Mouse (Mus musculus) embryo, embryonic 11 days (tissue): ENCODE measurements at regions not wholly inside any gene's neighbourhood (a gene's known extent, or its start where the extent isn't known, plus 50 kb on each side); places are given as distances from the start of the nearest gene placed in this dataset.
A peak's percentile ranks its signal among the peaks of the same experiment; 100 is the strongest.

ENCODE experiments used
- DNase-seq: peaks from one replicate; pipeline ENCODE4 v3.0.0-alpha.2; 2015

DNA sequence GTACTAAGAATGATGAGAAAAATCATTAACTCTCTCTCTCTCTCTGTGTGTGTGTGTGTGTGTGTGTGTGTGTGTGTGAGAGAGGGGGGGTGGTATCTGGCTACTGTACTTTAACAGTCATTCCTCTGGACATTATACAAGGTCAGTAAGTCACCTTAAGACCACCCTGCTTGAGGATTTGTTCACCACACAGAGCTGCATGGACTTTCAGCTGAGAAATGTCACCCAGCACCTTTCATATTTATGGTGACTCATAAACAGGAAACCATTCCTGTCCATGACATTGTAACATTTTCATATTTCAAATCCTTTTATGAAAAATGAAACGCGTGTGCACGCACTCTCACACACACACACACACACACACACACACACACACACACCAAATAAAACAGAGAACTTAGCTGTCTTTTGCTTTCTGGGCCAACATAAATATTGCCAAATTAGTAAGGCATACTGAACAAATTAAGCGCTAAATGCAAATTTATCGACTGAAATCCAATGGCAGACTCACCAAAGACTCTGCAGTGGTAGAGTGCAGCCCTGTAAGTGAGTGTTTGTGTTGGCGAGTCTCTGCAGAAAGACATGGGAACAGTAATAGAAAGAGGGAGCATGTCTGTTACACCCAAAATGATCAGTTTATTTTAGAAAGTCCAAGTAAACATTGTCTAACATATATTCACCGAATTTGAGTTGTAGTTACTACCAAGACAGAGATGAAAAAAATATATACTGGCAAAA lies 277.7 kb downstream of the Osr1 start:
- no peak for DNase-seq

DNA sequence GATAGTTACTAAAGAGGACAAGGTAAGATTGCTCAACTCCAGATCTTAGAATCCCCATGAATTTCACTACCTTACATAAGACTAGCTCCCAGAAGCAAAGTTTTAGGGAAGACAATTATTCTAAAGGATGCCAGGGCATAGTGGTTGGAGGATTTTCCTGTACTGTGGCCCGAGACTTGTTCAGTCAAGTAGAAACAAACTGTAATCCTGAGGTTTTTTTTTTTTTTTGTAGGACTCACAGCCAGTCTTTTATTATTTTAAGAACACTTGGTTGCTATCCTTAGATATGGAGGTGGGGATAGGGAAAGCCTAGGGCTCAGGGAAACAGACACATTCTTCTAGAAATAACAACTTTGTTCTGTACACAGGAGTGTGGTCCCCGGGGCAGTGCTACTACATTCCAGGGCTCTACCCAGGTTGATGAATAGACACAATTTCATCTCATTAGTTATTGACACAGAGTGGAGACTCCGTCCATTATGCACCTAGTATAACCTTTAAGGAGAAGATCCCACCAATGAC lies 285.6 kb downstream of the Osr1 start:
- DNase-seq = no peak

DNA sequence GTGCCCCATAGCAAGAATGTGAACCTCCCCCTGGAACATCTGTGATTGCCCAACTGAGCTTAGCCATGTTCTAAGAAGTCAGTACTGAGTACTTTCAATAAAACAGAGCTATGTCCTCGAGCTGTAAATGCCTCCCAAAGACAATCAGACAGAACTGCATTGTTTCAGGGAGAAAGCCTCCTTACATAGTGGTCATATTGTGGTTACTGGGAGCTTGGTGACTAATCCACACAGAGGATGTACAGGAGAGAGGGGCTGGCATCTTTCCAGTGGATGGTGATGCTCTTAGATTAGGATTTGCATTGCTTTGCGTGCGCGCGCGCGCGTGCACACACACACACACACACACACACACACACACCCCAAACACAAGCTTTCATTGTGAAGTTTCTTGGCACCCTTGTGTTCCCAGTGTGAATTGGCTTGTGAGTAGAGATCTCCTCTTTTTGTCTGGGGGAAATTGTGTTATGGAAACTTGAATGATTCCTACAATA lies 286.3 kb downstream of the Osr1 start:
- DNase-seq = no peak

DNA sequence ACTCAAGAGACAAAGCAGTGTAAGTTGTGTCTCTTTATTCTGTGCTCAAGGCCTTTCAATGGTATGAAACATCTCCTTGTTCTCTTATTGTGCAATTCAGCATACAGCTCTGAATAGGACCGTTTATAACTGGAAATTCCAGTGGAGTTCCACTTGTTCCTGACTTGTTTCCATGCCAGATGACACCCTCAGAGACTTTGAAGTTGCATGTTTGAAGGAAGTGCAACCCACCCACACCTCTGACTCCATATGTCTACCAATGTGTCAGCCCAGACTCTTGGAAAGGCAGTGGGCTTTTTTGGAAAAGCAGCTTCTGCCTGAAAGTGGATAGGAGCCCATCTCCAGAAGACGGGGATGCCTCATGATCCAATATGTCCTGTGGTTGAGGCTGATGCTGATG lies 288.1 kb downstream of the Osr1 start:
- no peak for DNase-seq

DNA sequence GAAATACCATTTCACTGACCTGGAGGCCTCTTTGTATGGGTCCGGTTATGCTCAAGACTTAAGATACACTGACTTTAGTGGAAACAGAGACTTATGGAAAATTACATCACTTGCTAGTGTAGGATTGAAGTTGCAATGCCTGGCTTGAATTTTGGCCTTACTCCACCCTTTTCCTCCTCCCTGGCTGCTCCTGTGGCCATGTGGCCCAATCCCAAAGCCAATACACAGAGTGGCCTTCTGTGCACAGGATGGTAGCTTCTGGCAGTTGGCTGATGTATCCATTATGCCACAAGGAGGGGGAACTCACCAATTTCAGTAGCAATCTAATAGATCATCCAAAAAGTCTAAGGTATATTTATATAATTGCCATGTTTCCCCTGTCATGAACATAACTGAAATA lies 292.4 kb downstream of the Osr1 start:
- no peak for DNase-seq

DNA sequence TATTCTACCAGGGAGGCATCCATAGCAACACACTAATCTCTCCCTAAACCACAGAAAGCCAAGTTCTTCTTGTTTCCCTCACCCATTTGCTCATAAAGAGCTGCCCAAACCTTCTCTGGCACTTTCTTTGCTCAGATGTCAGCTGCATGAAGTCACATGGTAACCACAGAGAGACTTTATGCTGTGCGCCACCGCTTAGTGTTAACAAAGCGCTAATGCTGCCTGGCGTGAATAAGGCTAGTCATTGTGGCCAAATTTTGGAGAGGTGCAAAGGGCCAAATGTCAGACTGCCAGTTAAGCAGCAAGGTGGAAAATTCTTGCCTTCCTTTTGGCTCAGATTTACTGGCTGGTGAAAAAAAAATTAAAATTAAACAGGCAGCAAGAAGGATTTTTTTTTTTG lies 302.3 kb downstream of the Osr1 start:
- DNase-seq = no peak

DNA sequence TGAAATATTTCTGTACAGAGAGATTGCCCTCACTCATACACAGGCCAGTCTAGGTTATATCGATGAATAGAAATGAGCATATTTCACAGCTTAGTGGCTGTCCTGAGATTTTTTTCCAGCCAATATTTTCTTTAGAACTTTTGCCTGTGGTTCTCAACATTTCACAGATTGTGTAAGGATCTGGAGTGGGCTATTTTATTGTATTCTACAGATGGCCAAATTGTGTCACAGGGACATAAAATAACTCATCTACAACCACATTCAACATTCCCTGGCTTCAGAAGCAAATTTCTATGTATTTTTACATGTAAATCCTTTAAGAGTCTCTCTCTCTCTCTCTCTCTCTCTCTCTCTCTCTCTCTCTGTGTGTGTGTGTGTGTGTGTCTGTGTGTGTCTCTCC lies 303.3 kb downstream of the Osr1 start:
- no peak for DNase-seq

DNA sequence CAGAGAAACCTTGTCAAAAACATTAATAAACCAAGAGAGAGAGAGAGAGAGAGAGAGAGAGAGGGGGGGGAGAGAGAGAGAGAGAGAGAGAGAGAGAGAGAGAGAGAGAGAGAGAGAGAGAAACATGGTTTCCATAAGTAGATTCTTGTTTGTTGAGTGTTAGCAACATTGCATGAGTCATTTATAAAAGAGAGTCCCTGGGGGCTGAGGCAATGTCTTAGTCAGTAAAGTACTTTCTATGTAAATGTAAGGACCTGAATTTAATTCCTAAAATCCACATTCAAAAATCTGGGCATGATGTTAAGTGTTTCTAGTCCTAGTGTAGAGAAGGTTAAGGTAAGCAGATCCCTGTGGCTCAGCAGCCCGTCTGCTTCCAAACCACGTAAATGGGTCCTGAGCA lies 304.9 kb downstream of the Osr1 start:
- no peak for DNase-seq

DNA sequence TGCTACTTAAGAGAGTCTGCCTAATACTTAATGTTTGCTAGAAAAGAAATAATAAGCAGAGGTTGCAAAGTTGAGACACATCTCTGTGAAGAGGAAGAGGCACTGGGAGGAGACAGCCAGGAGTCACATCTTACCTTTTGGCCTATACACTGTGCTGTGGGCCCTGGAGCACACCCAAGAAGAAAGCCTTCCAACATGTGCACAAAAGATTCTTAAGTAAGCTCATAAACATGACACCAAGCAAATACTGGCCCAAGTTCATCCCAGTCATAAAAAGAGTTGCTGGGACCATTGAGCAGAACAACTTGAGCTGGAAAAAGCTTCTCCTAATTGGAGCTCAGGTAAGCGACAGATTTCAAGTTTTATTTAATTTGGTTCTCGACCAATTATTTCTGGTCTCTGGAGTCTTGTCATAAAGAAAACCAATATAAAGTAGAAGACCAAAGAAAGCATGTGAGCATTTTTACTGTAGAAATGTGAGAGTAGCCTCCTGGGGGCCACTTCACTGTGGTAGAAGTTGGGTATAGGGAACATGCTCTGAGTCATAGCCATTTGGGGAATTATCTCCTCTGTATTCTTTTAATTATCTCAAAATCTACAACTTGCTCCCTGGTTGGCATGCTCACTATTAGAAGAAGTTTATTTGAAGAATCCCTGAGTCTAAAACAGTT lies 312.2 kb downstream of the Osr1 start:
- no peak for DNase-seq

DNA sequence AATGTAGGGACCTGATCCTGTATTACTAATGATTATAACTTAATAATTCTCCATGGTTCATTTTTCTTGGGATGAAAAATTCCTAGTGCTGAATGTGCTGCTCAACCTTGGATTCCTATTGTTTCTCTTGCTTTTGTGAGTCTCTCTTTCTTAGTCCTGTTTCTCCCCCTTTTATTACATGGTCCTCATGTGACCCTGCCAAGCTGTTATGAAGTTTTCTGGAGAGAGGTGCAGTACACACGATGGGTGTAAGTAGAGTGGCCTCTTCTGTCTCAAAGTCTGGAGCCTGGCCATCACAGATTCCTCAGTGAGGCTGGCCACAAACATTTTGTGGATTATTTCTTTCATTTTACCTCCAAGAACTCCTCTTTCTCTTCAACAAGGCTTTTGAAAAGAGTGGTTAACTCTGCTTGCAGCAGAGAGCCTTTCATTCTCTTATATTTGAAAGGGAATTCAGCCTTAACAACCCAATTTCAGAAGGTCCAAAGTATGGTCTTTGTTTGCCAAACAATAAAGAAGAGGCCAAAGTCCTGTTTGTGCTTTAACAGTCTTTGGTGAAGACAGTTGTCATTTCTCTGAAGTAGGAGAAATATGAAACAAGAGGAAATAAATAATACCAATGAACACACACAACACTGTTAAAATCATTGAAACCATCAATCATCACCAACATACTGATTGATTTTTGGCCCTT lies 313.3 kb downstream of the Osr1 start:
- no peak for DNase-seq

DNA sequence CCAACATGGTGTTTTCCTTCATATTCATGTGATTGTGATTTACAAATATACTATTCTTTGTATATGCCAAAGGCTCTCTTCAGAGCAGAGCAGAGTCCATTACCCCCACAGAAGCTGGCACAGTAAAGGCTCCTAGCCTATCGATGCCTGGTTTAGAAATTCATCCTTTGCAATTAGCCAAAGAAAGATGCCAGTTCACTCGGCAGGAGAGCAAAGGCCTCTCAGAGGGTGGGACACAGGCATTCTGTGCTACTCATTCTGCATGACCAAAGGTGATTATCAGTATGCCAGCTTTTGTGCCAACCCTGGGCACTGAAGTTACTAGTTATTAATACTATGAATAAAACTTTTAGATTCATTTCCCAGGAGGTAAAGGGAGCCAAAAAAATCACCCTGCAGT lies 324.6 kb downstream of the Osr1 start:
- no peak for DNase-seq

DNA sequence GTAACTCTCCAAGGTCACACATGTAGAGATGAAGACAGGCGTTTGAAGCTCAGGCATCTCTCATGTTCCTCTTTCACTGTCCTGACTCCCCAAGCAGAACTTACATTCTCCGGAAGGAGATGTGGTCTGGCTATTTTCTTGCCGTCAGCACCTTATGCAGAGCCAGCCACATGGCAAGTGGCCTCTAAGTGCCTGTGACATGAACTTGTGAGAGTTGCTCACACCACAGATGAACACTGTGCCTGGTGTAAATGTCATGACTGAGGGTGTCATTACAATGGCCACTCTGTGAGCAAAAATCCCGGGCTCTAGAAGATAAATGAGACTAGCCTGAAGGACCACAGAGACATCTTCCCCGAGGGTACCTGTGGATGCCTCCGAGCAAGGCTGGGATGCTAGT lies 328.1 kb downstream of the Osr1 start:
- DNase-seq = no peak

DNA sequence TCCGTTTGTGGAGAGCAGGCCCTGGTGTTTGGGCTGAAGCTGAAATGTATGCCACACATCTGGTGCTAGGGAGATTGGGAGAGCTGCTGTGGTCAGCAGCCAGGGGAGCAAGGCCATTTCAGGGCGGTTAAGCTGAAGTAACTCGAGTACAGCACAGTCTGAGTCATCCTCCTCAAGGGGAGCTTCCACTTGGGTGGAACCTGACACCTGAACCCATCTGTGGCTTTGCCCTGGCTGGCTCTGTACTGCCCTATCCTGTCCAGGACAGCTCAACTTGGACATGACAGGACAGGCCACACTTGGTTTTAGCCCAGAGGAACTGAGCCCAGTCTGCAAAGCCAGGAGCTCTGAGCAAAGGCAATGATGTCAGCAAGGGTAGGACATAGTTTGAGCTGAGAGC lies 328.5 kb downstream of the Osr1 start:
- DNase-seq = peak; percentile 13

DNA sequence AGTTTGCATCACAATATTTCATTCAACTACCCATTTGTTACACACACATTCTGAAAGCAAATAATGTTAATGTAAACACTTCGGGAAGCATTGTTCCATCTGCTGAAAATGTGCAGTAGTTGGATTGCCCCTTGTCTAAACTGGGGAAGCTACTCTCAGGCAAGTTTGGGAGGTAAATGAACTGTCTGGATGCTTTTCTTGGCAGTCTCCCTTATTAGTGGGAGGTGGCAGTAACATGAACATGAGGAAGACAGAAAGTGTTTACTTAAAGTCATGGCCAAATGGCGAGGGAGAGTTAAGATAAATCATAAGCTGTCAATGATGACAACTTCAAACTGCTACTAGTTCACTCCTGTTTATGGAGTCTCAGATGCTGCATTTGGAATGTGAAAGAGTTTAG lies 332.0 kb downstream of the Osr1 start:
- DNase-seq = no peak

DNA sequence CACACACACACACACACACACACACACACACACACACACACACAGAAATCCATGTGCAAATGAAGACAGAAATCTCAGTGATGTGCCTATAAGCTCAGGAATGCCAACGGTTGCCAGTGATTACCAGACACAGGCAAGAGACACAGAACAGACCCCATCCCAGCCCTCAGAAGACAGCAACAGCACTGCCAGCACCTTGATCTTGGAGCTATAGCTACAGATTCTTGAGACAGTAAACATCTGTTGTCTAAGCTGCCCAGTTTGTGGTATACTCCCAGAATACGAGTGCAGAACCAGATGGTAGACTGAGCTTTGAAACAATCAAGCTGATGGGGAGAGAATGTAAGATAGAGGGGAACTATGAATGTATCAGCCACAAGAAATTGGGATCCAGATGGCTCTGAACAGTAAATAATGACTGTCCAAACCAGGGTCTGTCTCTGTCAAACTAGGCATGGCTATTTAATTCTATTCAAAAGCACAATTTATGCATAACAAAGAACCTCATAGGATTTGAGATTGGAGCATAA lies 333.9 kb downstream of the Osr1 start:
- DNase-seq = no peak

DNA sequence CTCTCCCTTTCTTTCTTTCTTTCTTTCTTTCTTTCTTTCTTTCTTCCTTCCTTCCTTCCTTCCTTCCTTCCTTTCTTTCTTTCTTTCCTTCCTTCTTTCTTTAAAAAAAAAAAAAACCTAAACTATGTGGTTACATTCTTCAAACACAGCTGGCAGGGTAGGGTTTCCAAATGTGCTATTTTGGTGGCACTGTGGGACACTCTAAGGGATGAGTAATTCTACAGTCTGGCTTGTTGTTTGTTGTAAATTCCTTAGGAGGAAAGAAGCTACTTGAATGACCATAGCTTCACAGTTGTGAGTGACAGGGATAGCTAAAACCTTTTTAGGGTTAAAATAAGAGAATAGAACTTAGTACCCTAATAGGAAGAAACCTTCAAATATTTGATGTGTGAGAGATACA lies 342.4 kb downstream of the Osr1 start:
- no peak for DNase-seq

DNA sequence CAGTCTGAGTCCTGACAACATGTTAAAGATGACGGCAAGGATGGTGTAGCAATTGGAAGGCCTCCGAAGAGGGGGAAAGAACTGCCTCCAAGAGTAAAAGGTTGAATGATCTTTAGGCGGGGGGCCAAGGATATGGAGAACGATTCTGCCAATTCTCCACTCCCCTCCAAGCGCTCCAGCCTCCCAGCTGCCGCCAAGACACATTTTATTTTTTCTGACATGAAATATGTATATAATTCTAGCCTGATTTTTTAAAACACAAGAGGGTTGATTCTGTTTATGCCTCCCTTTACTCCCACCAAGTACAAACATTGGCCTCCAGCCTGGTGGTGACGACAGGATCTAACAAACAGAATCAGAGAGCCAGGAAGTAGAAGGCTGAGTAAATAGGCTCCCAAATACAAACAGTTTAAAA lies 345.8 kb downstream of the Osr1 start:
- DNase-seq = no peak

DNA sequence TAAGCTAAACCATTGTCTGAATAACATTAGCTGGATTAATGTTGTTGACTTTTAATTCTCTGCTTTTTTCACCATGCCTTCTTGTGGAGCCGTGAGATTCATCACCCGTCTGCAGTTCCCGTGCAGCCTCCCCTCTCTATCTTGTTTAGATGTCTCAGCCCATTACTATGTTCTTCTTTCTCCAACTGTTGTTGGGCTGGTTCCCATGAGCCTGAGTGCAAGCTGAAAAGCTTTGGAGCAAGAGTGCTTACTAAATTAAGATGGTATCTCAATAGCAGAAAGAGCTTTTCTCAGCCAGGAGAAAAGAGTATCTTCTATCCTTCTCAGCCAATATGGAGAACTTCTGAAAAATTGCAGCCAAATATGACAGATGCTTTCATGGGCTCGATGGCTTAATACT lies 348.1 kb downstream of the Osr1 start:
- no peak for DNase-seq

DNA sequence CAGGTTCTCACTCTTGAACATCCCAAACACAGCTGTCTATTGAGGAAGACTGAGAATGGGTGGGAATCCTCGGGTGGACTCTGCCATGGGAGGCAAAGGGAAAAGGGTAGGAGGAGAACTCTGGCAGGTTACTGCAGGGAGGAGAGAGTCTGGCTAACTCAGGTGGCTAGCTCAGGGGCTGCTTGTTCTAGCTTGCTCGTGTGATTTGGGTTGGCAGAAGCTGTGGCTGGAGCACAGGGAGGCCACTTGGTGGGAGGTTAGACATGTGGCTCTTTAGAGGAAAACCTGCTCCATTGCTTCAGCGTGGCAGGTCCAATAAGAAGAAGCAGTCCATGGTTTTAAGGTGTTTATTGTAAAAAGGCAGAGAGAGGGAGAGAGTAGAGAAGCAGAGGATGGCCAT lies 349.1 kb downstream of the Osr1 start:
- no peak for DNase-seq

DNA sequence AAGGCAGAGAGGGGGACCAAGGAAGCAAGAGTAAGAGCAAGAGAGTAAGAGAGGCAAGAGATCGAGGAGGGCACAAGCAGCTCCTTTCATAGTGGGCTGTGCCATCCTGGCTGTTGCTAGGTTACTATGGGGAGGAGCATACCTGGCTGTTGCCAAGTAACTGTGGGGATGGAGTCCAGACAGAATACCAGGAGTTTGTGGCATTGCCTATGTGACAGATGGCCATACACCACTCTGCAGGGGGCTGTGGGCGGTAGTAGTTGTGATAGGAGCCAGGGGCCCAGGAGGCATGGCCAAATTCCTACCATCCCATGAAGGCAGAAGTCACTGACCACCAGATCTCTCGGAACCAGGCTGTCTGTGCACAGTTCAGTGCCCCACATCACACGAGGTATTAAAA lies 349.5 kb downstream of the Osr1 start:
- no peak for DNase-seq

DNA sequence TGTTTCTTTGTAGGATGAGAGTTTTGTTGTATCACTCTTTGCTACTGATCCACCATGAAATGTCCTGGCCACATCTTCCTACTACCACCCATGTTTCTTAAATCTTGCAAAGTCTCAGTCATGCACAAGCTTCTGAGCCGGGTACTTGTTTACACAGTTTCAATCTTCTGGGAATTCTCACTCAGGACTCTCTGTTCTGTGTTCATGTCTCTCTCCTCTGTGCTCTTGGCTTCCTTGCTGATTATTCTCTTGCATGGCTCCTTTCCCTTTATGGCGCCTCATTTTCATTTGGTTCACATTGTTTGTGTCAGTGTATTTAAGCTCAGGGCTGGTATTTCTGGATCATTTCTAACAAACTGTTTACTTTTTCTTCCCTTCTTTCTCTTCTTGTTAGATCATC lies 350.5 kb downstream of the Osr1 start:
- DNase-seq = no peak

DNA sequence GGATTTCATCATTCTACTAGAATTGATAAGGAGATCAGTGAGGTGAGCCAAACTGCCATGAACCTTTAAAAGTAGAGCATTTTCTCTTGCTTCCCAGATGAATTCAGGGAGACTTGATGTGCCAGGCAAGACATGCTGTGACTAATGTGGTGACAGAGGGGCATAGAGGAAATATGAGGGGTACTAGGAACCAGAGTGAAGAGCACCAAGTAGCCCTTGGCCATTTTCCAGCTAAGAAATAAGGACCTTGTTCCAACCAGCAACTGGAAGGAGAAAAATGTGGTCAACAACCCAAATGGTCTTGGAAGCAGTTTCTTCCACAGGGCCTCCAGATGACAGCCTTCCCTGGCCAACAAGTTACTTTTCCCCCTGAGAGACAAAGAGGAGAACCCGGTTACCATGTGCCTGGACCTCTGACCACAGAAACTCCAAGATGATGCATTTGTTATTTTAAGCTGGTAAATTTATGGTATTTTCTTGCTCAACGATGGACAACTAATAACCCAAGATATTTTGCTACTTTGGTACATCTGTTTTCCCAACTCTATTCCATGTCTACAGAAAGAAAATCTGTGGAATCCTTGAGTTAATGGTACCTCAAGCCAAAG lies 351.8 kb downstream of the Osr1 start:
- no peak for DNase-seq

DNA sequence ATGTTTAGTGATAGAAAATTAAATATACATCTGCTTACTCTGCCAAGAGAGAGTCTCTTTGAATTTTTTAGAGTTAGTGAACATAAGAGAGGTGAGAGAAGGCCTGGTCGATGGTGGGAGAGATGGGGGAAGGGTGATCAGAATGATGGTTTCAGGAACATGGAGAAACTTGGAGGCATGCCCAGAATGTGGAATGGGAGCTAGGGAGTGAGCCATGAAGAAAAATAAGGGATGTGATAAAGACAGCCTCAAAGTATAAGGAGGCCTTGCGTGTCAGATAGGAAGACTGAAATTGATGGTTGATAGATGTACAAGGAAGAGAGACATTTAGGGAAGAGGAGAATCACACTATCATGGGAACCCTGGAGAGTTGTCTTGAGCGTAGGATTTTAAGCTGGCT lies 354.6 kb downstream of the Osr1 start:
- DNase-seq = no peak
